10 mouse cellular contexts compared by ENCODE assay signal in the genomic region with DNA sequence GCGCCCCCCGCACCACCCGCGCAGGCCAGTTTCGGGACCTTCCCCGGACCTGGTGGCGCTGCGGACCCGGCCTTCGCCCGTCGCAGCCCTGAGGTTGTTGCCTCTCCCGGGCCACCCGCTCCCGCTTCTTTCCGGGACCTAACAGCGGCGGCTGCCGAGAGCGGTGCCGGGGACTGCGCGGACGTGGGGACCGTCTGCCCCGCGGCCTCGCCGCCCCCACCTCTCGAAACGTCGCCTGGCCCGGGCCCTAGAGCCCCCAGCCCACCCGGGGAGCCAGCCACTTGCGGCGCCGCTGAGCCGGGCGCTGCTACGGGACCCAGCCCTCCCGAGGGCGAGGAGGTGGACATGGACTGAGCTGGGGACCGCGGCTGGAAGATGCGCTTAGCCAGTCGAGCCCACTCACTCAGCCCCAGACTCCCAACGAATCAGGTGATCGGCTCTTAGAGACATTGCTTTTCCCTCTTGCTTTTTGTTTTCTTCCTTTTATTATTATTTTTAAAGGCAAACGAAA. TPM values are rescaled to one million over a fixed set of nuclear protein-coding genes. Genes with fewer than 3 reads are reported as not detected.
A peak's percentile ranks its signal among the peaks of the same experiment; 100 is the strongest.
DNase-seq lines count a peak whose midpoint lies in the region; ATAC-seq lines count a peak whose summit lies in the region.
"Had no signal": no experiment of that assay in that cellular context is flagged by ENCODE, and none has a peak within 500 bp of the region (broad histone marks: within the 10 kb centered on the region; RNA-seq: fewer than 3 reads in every experiment).

No protein-coding gene starts in this region.

- no peaks in the 10 kb centered on the region for H3K9me3 ChIP-seq in kidney, embryonic 14.5 days (ENCODE audit: control insufficient read depth, low read length)
- H3K9me3 ChIP-seq in hindbrain, embryonic 12.5 days (replicated peaks), result no peaks in the 10 kb centered on the region
- no peaks in the 10 kb centered on the region for H3K9me3 ChIP-seq in neural tube, embryonic 11.5 days (ENCODE audit: control insufficient read depth, low read length)

- under 1% methylated on average over 47 of the region's 49 CpGs for WGBS in kidney, embryonic 14.5 days
- 1% methylated on average over 49 of the region's 49 CpGs for WGBS in hindbrain, embryonic 12.5 days
- under 1% methylated on average over 43 of the region's 49 CpGs for WGBS in neural tube, embryonic 11.5 days

- no peak for DNase-seq in kidney, adult 9 months
- DNase-seq in embryo, embryonic 10 days (ENCODE audit: low spot score), result peak; percentile 44
- peak; percentile 40 for DNase-seq in neural tube, embryonic 11.5 days (ENCODE audit: low spot score)
- no peak for DNase-seq in gastrocnemius, postnatal 10 days
- DNase-seq in layer of hippocampus, adult 8-10 months (ENCODE audit: low spot score in 2 of 2), result no peak
- DNase-seq in frontal cortex, adult 2 months (ENCODE audit: extremely low spot score in 1 of 2, low spot score in 1 of 2), result no peak

- peak overlapping the region; percentile 85 for H3K27ac ChIP-seq in kidney, embryonic 14.5 days (ENCODE audit: low read depth, low read length)
- H3K27ac ChIP-seq in hindbrain, embryonic 12.5 days, result peak overlapping the region; percentile 91
- peak overlapping the region; percentile 75 for H3K27ac ChIP-seq in neural tube, embryonic 11.5 days (ENCODE audit: low read depth, low read length)

- peak overlapping the region; percentile 35 for H3K4me2 ChIP-seq in kidney, embryonic 14.5 days (replicated peaks; ENCODE audit: low read depth, low read length)
- peak overlapping the region; percentile 60 for H3K4me2 ChIP-seq in hindbrain, embryonic 12.5 days (replicated peaks)
- H3K4me2 ChIP-seq in neural tube, embryonic 11.5 days (ENCODE audit: low read depth), result peak overlapping the region; percentile 33

- H3K4me3 ChIP-seq in kidney, embryonic 14.5 days (ENCODE audit: low read length), result peak overlapping the region; percentile 60
- peak overlapping the region; percentile 51 for H3K4me3 ChIP-seq in hindbrain, embryonic 12.5 days
- peak overlapping the region; percentile 53 for H3K4me3 ChIP-seq in neural tube, embryonic 11.5 days (ENCODE audit: low read depth, low read length)

- no peak for ATAC-seq in kidney, embryonic 14.5 days (ENCODE audit: low FRiP score, low TSS enrichment)
- ATAC-seq in hindbrain, embryonic 12.5 days (ENCODE audit: low FRiP score), result no peak
- no peak for ATAC-seq in neural tube, embryonic 11.5 days (ENCODE audit: insufficient read depth, low FRiP score, low TSS enrichment)

- H3K9ac ChIP-seq in kidney, embryonic 14.5 days (ENCODE audit: low read depth, low read length), result peak overlapping the region; percentile 89
- peak overlapping the region; percentile 69 for H3K9ac ChIP-seq in hindbrain, embryonic 12.5 days
- peak overlapping the region; percentile 67 for H3K9ac ChIP-seq in neural tube, embryonic 11.5 days (ENCODE audit: low read length)

- H3K4me1 ChIP-seq in kidney, embryonic 14.5 days (ENCODE audit: control insufficient read depth, insufficient read depth, low read length), result peaks cover 4% of the 10 kb centered on the region; the same call in 1 of the 2 replicates
- H3K4me1 ChIP-seq in hindbrain, embryonic 12.5 days, result peaks cover 32% of the 10 kb centered on the region
- H3K4me1 ChIP-seq in neural tube, embryonic 11.5 days (ENCODE audit: control insufficient read depth, insufficient read depth, low read length), result no peaks in the 10 kb centered on the region

- peaks cover 76% of the 10 kb centered on the region for H3K27me3 ChIP-seq in kidney, embryonic 14.5 days (ENCODE audit: control insufficient read depth, insufficient read depth, low read length)
- peaks cover 92% of the 10 kb centered on the region for H3K27me3 ChIP-seq in hindbrain, embryonic 12.5 days
- peaks cover 92% of the 10 kb centered on the region for H3K27me3 ChIP-seq in neural tube, embryonic 11.5 days (ENCODE audit: control insufficient read depth, insufficient read depth, low read length)

- peaks cover 6% of the 10 kb centered on the region; the same call in 1 of the 2 replicates for H3K36me3 ChIP-seq in kidney, embryonic 14.5 days (ENCODE audit: control insufficient read depth, insufficient read depth, low read length)
- no peaks in the 10 kb centered on the region for H3K36me3 ChIP-seq in hindbrain, embryonic 12.5 days
- H3K36me3 ChIP-seq in neural tube, embryonic 11.5 days (ENCODE audit: control insufficient read depth, insufficient read depth, low read length), result no peaks in the 10 kb centered on the region

RNA-seq across cellular contexts. Expression of a gene that starts 4.2 kb away (rescaled TPM):
- 130 and 131 TPM in 2 replicates for polyA plus RNA-seq in kidney, embryonic 14.5 days (2014; fragmentation: Nextera tagmentation; extraction: Ambion mirVana)
- 97.3 and 99.4 TPM in 2 replicates for polyA plus RNA-seq in hindbrain, embryonic 12.5 days (2016; fragmentation: Nextera tagmentation; extraction: Ambion mirVana)
- 44.9 and 45.2 TPM in 2 replicates for polyA plus RNA-seq in neural tube, embryonic 11.5 days (2014; fragmentation: Nextera tagmentation; extraction: Ambion mirVana)
- total RNA-seq in gastrocnemius, postnatal 10 days (2021), result not detected
- not detected for total RNA-seq in layer of hippocampus, adult 8-10 months (2022)
- 0.08 and 0.44 TPM in 2 replicates for polyA plus RNA-seq in frontal cortex, adult 2 months (2012; rRNA removed)
- total RNA-seq: MEL had no signal
- polyA plus RNA-seq: lung, embryonic 16.5 days had no signal

Comparison
In these comparisons a context has a peak if more than half of its experiments do, and no peak if none do; other contexts are left out.
1. DNase-seq: peak in embryo, embryonic 10 days (single experiment) and neural tube, embryonic 11.5 days (single experiment); none in kidney, adult 9 months (single experiment), gastrocnemius, postnatal 10 days (single experiment), layer of hippocampus, adult 8-10 months (0 of 2) and frontal cortex, adult 2 months (0 of 2).
2. RNA of a gene that starts 4.2 kb away (polyA plus RNA-seq): 130 to 131 TPM in kidney, embryonic 14.5 days, 97.3 to 99.4 TPM in hindbrain, embryonic 12.5 days and 44.9 to 45.2 TPM in neural tube, embryonic 11.5 days; 0.08 to 0.44 TPM in frontal cortex, adult 2 months; every median in the first group is over 10 times any median in the second.
3. Peak in every context shown above with its lines, with median percentiles within 50 percentile points of each other: H3K27ac ChIP-seq, H3K4me2 ChIP-seq, H3K4me3 ChIP-seq and H3K9ac ChIP-seq.